In genomic region chr16:27002714-27003113, GRCm38 (mm10) we compare ENCODE assay signal across 20 mouse cellular contexts. TPM values are rescaled to one million over a fixed set of nuclear protein-coding genes. Genes with fewer than 3 reads are reported as not detected.
"Had no signal": no experiment of that assay in that cellular context is flagged by ENCODE, and none has a peak within 500 bp of the region (broad histone marks: within the 10 kb centered on the region; RNA-seq: fewer than 3 reads in every experiment).

No protein-coding gene starts in this region.

- H3K9ac ChIP-seq: liver, embryonic 15.5 days; liver, postnatal 0 days; lung, embryonic 15.5 days; midbrain, embryonic 12.5 days; neural tube, embryonic 12.5 days; stomach, embryonic 15.5 days had no signal

- H3K36me3 ChIP-seq: liver, embryonic 15.5 days; lung, embryonic 15.5 days; midbrain, embryonic 10.5 days; midbrain, embryonic 12.5 days; neural tube, embryonic 12.5 days; stomach, embryonic 15.5 days had no signal

- DNase-seq: liver, postnatal 0 days; lung, adult 2 months; lung, postnatal 4 days; midbrain, embryonic 14.5 days; right cerebral cortex, postnatal 14 days; thymus, adult 18-20 months; thymus, postnatal 25 days; thymus, postnatal 4 days had no signal

- H3K9me3 ChIP-seq: liver, embryonic 15.5 days; lung, embryonic 15.5 days; midbrain, embryonic 10.5 days; midbrain, embryonic 12.5 days; neural tube, embryonic 12.5 days; stomach, embryonic 15.5 days had no signal

- H3K4me3 ChIP-seq: liver, embryonic 15.5 days; lung, embryonic 15.5 days; midbrain, embryonic 10.5 days; midbrain, embryonic 12.5 days; myocyte; neural tube, embryonic 12.5 days; stomach, embryonic 15.5 days had no signal

- H3K4me1 ChIP-seq: liver, embryonic 15.5 days; lung, embryonic 15.5 days; neural tube, embryonic 12.5 days; stomach, embryonic 15.5 days had no signal

- H3K27ac ChIP-seq: liver, embryonic 15.5 days; lung, embryonic 15.5 days; midbrain, embryonic 10.5 days; midbrain, embryonic 12.5 days; neural tube, embryonic 12.5 days; stomach, embryonic 15.5 days; stomach, postnatal 0 days had no signal

- H3K27me3 ChIP-seq: liver, embryonic 15.5 days; lung, embryonic 15.5 days; midbrain, embryonic 12.5 days; neural tube, embryonic 12.5 days; stomach, embryonic 15.5 days had no signal

RNA-seq across cellular contexts. Expression of gene Gmnc, which starts 11.3 kb away (rescaled TPM):
- total RNA-seq: megakaryocyte, adult 5-6 weeks; megakaryocyte-erythroid progenitor cell, adult 5-6 weeks; neutrophil, adult 5-6 weeks had no signal
- polyA plus RNA-seq: liver, embryonic 15.5 days; liver, postnatal 0 days; midbrain, embryonic 12.5 days; myocyte; neural tube, embryonic 12.5 days; spleen, adult 2 months had no signal
